Mouse (Mus musculus) bone marrow, adult 2 months (tissue): Measurements from ENCODE around the gene Cfap57. TPM values are rescaled to one million over a fixed set of nuclear protein-coding genes. Genes with fewer than 3 reads are reported as not detected.

Experiments
- H3K27ac ChIP-seq: fragments of 200-500 bp; 2 replicates; pipeline ENCODE4 v1.5.1; 2012; ENCODE audit warnings: low read depth, mild to moderate bottlenecking, control low read depth, inconsistent platforms, low read length; ENCODE audit not compliant: control insufficient read depth, poor library complexity, insufficient read depth
- H3K4me1 ChIP-seq: fragments of 200-500 bp; 2 replicates; pipeline ENCODE4 v1.6.1; 2011; ENCODE audit warnings: low read length; ENCODE audit not compliant: control insufficient read depth, insufficient read depth
- H3K4me3 ChIP-seq: fragments of 200-500 bp; replicated peaks from 2 replicates; pipeline ENCODE3; 2011; ENCODE audit warnings: mild to moderate bottlenecking, low read depth, low read length, control low read depth; ENCODE audit not compliant: control insufficient read depth
- CTCF ChIP-seq: fragments of 200-500 bp; IDR thresholded peaks from 2 replicates; pipeline ENCODE4 v1.5.1; 2011; ENCODE audit warnings: low read length, control low read depth; ENCODE audit not compliant: control insufficient read depth, insufficient read depth
- POLR2A ChIP-seq: fragments of 200-500 bp; IDR thresholded peaks from 2 replicates; pipeline ENCODE4 v1.6.1; 2011; ENCODE audit warnings: low read depth, mild to moderate bottlenecking, control low read depth, low read length, borderline replicate concordance; ENCODE audit not compliant: control insufficient read depth
- WGBS: fragments of 180-500 bp; shearing (Covaris S2); methylation state at CpG from one replicate; pipeline ENCODE4 v1.1.7; 2018; 5-methylcytosine and 5-hydroxymethylcytosine counted together
- polyA plus RNA-seq: library from polyadenylated mRNA; stranded (reverse); fragments of >200 nt; gene quantifications from 2 replicates; pipeline ENCODE4 v1.2.4, GENCODE M21; 2011; ENCODE audit warnings: low replicate concordance; ENCODE audit not compliant: missing spikeins, insufficient read depth, insufficient read length

Gene Cfap57
- polyA plus RNA-seq, 1 experiment = not detected

DNA sequence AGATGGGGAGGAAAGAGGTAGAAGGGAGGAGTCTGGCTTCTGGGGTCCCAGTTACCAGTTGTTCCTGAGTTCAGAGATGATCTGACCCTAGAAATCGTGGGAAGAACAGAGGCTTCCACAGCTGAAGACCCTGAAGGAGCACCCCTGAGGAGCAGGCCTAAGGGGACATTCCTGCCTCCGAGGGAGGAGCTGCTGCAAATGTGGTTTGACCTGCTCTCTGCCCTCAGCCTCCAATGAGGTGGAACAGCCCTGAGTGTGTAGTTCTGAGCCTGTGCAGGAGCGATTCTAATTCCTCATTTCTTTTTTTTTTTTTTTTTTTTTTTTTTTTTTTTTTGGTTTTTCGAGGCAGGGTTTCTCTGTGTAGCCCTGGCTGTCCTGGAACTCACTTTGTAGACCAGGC is 87.4 kb downstream of the Cfap57 start:
- WGBS = 21% methylated on average over 3 of the region's 4 CpGs
- Histone ChIP-seq H3K4me1 (peaks cover 1% of the 10 kb centered on the region; the same call in 1 of the 2 replicates), H3K27ac (no peak overlapping the region), H3K4me3 (no peak overlapping the region)
- no peak for TF ChIP-seq POLR2A
- TF ChIP-seq CTCF = no peak

DNA sequence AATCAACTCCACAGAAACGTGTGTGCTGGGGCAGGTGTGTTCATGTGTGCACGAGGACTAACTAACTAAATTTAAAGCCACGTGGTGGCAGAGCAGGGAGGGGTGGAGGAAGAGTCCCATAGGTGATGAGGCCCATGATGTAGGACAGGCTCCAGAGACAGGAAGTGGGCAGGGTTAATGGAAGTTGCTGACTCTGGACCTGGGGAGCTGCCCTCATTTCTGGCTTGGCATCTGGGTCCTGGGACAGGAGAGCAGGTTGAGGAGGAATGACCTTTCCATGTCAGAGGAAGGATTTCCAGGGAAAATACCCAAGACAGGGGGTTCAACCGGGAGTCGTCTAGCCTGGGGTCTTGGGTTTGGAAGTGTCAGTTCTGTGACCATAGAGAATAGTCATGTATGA is 87.9 kb downstream of the Cfap57 start:
- WGBS = 51% methylated on average over 5 of the region's 5 CpGs
- H3K27ac ChIP-seq = no peak overlapping the region
- TF ChIP-seq CTCF = no peak
- TF ChIP-seq POLR2A = no peak
- H3K4me1 ChIP-seq = peaks cover 1% of the 10 kb centered on the region; the same call in 1 of the 2 replicates
- H3K4me3 ChIP-seq = no peak overlapping the region

DNA sequence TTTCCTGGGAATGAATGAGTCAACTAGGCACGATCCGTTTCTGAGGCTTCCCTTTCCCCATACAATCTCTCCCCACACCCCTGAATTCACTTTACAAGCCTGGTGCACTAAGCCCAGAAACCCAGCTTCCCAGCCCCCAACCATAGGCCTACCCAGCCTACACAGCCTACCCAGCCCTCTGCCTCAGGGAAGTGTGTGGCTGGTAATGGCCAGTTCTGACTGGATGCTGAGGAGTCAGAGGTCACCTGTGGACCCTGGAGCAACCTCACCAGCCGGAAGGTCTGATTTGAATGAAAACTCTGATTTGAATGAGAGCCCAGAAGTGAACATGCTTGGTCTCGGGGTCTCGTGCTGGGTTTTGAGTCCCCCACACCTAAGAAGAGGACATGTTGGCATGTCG is 92.9 kb downstream of the Cfap57 start:
- Histone ChIP-seq H3K27ac (no peak overlapping the region), H3K4me1 (peaks cover 1% of the 10 kb centered on the region; the same call in 1 of the 2 replicates), H3K4me3 (no peak overlapping the region)
- TF ChIP-seq POLR2A (no peak), CTCF (no peak)
- WGBS = 80% methylated on average over 6 of the region's 6 CpGs

DNA sequence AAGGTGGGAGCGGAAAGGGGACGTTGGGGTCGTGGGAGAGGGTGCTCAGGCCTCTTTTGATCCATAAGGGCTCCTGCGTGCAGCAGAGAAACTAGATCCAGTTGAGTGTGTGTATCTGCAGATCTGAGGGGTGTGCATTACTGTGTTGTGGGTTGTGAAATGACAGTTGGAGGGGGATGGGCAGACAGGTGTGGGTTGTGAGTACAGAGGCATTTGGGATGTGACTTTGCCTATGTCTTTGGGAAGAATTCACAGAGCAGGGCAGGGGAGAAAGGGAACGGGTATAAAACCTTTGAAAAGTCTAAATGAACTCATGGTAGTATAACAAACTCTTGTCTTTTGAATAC is 93.3 kb downstream of the Cfap57 start:
- no peak overlapping the region for H3K4me3 ChIP-seq
- no peaks in the 10 kb centered on the region; the same call in 1 of the 2 replicates for H3K4me1 ChIP-seq
- TF ChIP-seq POLR2A (no peak), CTCF (no peak)
- H3K27ac ChIP-seq = no peak overlapping the region
- WGBS = 76% methylated on average over 5 of the region's 5 CpGs

DNA sequence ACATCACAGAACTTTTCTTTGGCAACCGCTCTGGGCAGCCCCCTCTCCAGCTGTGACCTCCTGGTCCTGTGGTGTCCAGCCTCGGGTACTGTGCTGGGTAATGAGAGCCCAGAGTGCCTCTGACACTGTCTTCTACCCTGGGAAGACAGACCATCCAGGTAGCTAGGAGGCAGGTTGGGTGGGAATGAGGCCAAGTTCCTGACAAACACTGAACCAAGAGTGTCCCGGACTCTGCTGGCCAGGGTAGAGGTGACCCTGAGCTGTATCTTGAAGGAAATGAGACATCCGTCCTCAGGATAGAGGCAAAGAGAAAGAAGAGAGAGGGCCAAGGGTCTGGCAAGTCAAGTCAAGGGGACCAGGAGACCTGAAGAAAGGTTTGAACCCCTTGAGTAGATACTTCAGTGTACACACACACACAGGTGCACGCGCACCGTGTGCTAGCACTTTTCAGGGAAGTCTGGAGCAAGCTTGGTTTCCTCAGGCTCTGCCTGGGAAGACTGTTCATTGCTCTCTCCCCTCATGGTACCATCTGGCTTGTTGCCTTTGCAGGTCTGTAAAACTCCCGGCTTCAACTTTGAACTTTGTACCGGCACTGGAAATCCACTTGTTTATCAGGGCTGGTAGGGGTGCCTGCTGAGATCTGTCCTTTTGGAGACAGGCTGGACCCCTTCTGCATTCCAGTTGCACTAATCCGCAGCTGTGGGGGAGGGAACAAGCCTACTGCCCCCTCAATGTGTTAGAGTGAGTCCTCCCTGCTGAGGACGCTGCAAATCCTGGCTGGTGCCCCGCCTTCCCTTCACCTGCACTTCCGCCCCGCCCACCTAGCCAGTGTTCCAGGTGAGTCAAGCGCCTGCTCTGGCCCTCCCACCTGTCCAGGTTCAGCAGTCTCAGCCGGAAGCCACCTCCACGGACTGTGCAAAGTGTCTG is 93.9 kb downstream of the Cfap57 start, which contains the start of gene 2610528J11Rik:
TSS of gene 2610528J11Rik (plus strand) at position 592 of the 927 bp plus-strand sequence.
- Histone ChIP-seq H3K4me3 (no peak within 1 kb of the TSS), H3K27ac (no peak within 1 kb of the TSS), H3K4me1 (no peaks in the 10 kb centered on the region; the same call in 1 of the 2 replicates)
- no peak for TF ChIP-seq POLR2A
- TF ChIP-seq CTCF = no peak
- 82% methylated on average over 17 of the region's 17 CpGs for WGBS

DNA sequence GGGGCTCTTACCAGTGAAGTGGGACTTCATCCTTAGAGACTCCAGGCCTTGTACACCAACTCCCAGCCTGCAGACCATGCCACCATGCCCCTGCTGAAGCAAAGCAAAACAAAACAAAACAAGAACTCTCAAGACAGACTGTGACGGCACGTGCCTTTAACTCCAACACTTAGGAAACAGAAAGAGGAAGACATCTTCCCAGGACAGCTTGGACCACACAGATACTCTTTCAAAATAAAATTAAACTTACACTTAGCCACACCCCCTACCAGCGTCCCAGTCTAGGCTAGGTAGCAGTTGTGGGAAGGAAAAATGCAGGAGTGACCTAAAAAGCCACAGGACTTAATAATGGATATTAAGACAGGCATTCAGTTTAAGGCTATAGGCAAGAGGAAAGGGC is 94.8 kb downstream of the Cfap57 start:
- WGBS = 25% methylated on average over 3 of the region's 3 CpGs

DNA sequence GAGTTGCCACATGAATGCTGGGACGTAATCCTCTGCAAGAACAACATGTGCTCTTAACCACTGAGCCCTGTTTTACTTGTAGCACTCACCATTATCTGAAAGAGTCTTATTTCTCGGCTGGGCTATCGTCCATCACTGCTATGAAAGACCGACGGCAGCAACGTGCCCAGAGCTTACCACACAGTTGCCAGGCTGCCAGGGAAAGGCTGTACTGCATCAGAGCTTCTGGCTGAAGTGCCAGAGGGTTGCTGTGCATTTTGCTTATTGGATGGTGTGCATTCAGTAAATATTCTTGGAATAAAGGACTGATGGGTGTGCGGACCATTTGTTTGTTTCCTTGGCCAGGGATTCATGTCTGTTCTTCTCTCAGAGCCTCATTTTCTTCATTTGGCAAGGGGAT is 96.6 kb downstream of the Cfap57 start:
- TF ChIP-seq CTCF (no peak), POLR2A (no peak)
- 75% methylated on average over 7 of the region's 7 CpGs for WGBS
- no peak overlapping the region for H3K27ac ChIP-seq
- H3K4me3 ChIP-seq = no peak overlapping the region
- H3K4me1 ChIP-seq = peaks cover 2% of the 10 kb centered on the region; the same call in 1 of the 2 replicates

More for the DNA sequence above, 94.8 kb downstream of the Cfap57 start:
- no peak for TF ChIP-seq POLR2A
- no peak for TF ChIP-seq CTCF
- Histone ChIP-seq H3K27ac (no peak overlapping the region), H3K4me1 (no peaks in the 10 kb centered on the region; the same call in 1 of the 2 replicates), H3K4me3 (no peak overlapping the region)

DNA sequence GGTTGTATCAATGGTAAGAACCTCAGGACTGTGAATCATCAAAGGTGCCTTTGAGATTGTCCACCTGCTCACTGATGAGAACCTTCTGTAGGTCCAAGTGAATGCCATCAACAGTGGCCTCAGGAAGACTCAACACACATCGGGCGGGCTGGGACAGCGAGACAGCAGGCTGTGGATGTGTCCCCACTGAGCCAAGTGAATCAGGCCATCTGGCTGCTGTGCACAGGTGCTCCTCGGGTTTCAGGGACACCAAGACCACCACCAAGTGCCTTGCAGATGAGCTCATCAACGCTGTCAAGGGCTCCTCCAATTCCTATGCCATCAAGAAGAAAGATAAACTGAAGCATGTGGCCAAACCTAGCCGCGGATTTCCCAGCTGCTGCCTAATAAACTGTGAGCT is 98.3 kb downstream of the Cfap57 start:
- 85% methylated on average over 7 of the region's 7 CpGs for WGBS
- H3K27ac ChIP-seq = no peak overlapping the region
- no peak for TF ChIP-seq POLR2A
- TF ChIP-seq CTCF = no peak
- no peak overlapping the region for H3K4me3 ChIP-seq
- peaks cover 2% of the 10 kb centered on the region; the same call in 1 of the 2 replicates for H3K4me1 ChIP-seq

DNA sequence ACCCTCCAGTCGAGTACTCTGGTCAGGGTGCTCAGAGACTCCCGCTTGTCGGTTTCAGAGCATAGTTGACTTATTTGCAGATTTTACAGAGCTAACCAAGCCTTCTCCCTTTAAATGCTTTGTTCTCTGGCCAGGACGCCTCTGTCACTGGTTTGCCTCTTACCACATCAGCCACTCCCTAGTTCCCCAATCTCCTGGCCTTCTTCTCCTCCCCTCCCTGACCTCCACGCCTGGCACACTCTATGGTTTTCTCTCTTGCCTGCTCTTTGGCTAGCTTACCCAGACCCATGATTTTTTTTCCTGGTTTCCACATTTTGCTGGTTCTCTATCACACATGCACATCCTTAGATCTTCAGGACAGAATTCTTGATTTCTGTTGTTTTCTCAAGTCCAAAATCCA is 102.4 kb downstream of the Cfap57 start:
- Histone ChIP-seq H3K4me1 (peaks cover 2% of the 10 kb centered on the region; the same call in 1 of the 2 replicates), H3K27ac (no peak overlapping the region), H3K4me3 (no peak overlapping the region)
- 53% methylated on average over 5 of the region's 5 CpGs for WGBS
- no peak for TF ChIP-seq CTCF
- TF ChIP-seq POLR2A = no peak
